Mouse (Mus musculus) olfactory bulb, adult 2 months (tissue): Measurements from ENCODE around the gene Rtkn2.

Experiments
- CTCF ChIP-seq: fragments of 200-500 bp; IDR thresholded peaks from 2 replicates; pipeline ENCODE4 v1.5.1; 2012; ENCODE audit warnings: low read depth, mild to moderate bottlenecking, low read length, moderate library complexity; ENCODE audit not compliant: insufficient read depth
- POLR2A ChIP-seq: fragments of 200-500 bp; IDR thresholded peaks from 2 replicates; pipeline ENCODE4 v1.6.1; 2012; ENCODE audit warnings: mild to moderate bottlenecking, low read depth, low read length, moderate library complexity; ENCODE audit not compliant: insufficient read depth

DNA sequence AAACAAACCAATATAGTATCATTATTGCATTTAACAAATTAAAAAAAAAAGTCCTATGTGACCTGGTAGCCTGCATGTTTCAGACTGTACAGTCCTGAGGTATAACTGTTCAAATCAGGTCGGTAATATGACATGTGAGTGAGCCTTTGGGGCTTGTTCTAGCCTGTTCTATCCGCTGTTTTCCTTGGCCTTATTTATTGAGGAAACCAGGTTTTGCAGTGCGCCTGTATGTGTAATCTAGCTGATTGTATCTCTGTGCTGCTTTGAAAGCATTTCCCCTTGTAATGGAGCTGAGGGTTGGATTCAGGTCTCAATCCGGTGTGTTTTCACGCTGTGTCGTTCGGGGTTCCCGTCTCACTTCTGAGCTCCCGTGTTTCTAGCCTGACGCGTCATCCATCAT is 27.1 kb downstream of the Rtkn2 start:
- TF ChIP-seq CTCF, result no peak
- TF ChIP-seq POLR2A, result no peak
